Mouse (Mus musculus): ENCODE data around the gene Sel1l. TPM values are rescaled to one million over a fixed set of nuclear protein-coding genes. Genes with fewer than 3 reads are reported as not detected.
A peak's percentile ranks its signal among the peaks of the same experiment; 100 is the strongest.

Sel1l gene
- polyA plus RNA-seq, 1 experiment from 2014 or later, result 89.3 TPM

DNA sequence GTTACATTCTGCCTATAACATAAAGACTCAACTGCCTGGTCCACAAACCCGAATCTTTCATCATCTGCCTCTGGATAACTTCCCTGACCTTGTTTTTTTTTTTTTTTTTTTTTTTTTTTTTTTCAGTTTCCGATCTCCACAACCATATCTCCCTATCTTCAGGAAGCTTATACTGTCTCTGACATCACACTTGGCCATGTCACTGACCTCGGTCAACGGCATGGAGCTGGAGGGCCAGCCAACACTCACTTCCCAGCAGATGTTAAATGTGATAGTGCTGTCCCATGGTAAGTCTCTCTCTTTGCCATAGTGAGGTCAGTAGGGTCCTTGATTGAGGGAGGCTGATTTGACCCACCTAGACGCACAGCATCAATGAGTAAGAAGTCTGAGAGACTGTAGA is 72.6 kb downstream of the Sel1l start:
- Histone ChIP-seq H3K27me3 (ENCODE audit: control insufficient read depth, insufficient read depth, low read length) (no peaks in the 10 kb centered on the region), H3K9ac (ENCODE audit: low read depth, low read length) (no peak overlapping the region), H3K9me3 (ENCODE audit: control insufficient read depth, low read length) (no peaks in the 10 kb centered on the region), H3K36me3 (ENCODE audit: control insufficient read depth, insufficient read depth, low read length) (no peaks in the 10 kb centered on the region), H3K4me3 (ENCODE audit: low read length) (no peak overlapping the region), H3K4me2 (replicated peaks; ENCODE audit: low read depth, low read length) (no peak overlapping the region), H3K4me1 (ENCODE audit: control insufficient read depth, insufficient read depth, low read length) (no peaks in the 10 kb centered on the region; the same call in none of the 2 replicates), H3K27ac (ENCODE audit: low read depth, low read length) (no peak overlapping the region)
- ATAC-seq (ENCODE audit: low FRiP score, low TSS enrichment), result no peak
- 72% methylated on average over 5 of the region's 5 CpGs for WGBS

DNA sequence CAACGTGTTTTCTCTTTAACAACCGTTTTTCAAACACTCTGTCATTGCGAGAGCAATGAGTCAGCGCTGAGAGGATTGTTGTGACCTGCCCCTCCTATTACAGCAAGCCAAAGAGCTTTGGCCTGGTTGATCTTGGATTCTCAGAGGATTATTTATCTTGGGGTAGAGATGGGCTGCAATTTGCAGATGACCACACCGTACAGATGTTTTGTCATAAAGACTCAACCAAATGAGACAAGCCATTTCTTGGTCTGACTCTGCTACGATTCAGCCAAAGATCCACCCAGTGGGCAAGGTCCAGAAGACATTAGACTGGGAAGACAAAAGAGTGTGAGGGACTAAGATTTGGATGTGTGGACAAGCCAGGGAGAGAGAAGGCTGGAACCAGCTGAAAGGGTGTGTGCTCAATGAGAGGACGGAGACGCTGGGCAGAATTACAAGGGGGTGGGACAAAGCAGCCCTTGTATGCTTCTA is 74.1 kb downstream of the Sel1l start:
- WGBS, result 74% methylated on average over 8 of the region's 8 CpGs
- H3K9me3 ChIP-seq (ENCODE audit: control insufficient read depth, low read length), result no peaks in the 10 kb centered on the region
- H3K4me2 ChIP-seq (replicated peaks; ENCODE audit: low read depth, low read length), result no peak overlapping the region
- H3K4me3 ChIP-seq (ENCODE audit: low read length), result no peak overlapping the region
- H3K36me3 ChIP-seq (ENCODE audit: control insufficient read depth, insufficient read depth, low read length), result no peaks in the 10 kb centered on the region
- ATAC-seq (ENCODE audit: low FRiP score, low TSS enrichment), result no peak
- H3K9ac ChIP-seq (ENCODE audit: low read depth, low read length), result no peak overlapping the region
- no peak overlapping the region for H3K27ac ChIP-seq (ENCODE audit: low read depth, low read length)
- H3K4me1 ChIP-seq (ENCODE audit: control insufficient read depth, insufficient read depth, low read length), result no peaks in the 10 kb centered on the region; the same call in none of the 2 replicates
- no peaks in the 10 kb centered on the region for H3K27me3 ChIP-seq (ENCODE audit: control insufficient read depth, insufficient read depth, low read length)

DNA sequence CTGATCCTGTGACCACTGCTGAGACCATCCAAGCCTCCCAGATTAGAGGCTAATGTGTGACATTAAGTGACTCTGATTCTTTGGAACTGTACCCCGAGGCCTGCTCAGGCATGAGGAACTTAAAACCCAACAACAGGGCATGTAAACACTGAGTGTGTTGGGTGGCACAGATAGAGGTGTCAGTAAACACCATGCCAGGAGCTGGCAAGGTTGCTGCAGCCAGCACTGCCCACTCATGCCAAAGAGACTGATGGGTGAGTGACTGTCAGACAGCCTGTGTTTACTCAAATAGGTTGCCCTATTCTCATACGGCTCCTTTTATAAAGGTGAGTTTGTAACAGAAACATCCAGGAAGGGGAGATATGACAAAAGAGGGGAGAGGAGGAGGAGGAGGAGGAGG is 80.1 kb downstream of the Sel1l start:
- H3K36me3 ChIP-seq (ENCODE audit: control insufficient read depth, insufficient read depth, low read length), result no peaks in the 10 kb centered on the region
- H3K4me3 ChIP-seq (ENCODE audit: low read length), result no peak overlapping the region
- no peaks in the 10 kb centered on the region for H3K27me3 ChIP-seq (ENCODE audit: control insufficient read depth, insufficient read depth, low read length)
- no peak overlapping the region for H3K27ac ChIP-seq (ENCODE audit: low read depth, low read length)
- H3K4me2 ChIP-seq (replicated peaks; ENCODE audit: low read depth, low read length), result no peak overlapping the region
- WGBS, result 76% methylated on average over 2 of the region's 2 CpGs
- H3K9me3 ChIP-seq (ENCODE audit: control insufficient read depth, low read length), result no peaks in the 10 kb centered on the region
- H3K4me1 ChIP-seq (ENCODE audit: control insufficient read depth, insufficient read depth, low read length), result peaks cover 6% of the 10 kb centered on the region
- H3K9ac ChIP-seq (ENCODE audit: low read depth, low read length), result no peak overlapping the region
- no peak for ATAC-seq (ENCODE audit: low FRiP score, low TSS enrichment)

DNA sequence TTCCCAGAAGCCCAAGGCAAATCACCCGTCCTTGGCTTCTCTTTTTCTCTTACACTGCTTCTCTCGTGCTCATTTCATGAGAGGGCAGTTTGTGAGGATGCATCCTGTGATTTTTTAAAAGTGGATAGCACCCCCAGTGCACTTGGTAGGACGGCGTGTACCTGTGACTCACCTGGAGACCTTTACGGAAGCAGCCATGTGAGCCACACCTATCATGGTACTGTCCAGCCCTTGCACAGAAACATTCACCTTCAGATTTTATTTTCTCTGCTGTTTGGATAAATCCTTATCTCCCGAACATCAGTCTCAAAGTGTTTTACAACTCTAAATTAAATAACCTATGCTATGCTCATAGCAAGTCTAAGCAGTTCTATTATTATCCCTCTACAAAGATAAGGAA is 80.8 kb downstream of the Sel1l start:
- Histone ChIP-seq H3K4me1 (ENCODE audit: control insufficient read depth, insufficient read depth, low read length) (peaks cover 7% of the 10 kb centered on the region), H3K4me3 (ENCODE audit: low read length) (no peak overlapping the region), H3K4me2 (replicated peaks; ENCODE audit: low read depth, low read length) (no peak overlapping the region), H3K36me3 (ENCODE audit: control insufficient read depth, insufficient read depth, low read length) (no peaks in the 10 kb centered on the region), H3K9ac (ENCODE audit: low read depth, low read length) (no peak overlapping the region), H3K9me3 (ENCODE audit: control insufficient read depth, low read length) (no peaks in the 10 kb centered on the region), H3K27me3 (ENCODE audit: control insufficient read depth, insufficient read depth, low read length) (no peaks in the 10 kb centered on the region), H3K27ac (ENCODE audit: low read depth, low read length) (no peak overlapping the region)
- ATAC-seq (ENCODE audit: low FRiP score, low TSS enrichment), result no peak
- 86% methylated on average over 6 of the region's 6 CpGs for WGBS

DNA sequence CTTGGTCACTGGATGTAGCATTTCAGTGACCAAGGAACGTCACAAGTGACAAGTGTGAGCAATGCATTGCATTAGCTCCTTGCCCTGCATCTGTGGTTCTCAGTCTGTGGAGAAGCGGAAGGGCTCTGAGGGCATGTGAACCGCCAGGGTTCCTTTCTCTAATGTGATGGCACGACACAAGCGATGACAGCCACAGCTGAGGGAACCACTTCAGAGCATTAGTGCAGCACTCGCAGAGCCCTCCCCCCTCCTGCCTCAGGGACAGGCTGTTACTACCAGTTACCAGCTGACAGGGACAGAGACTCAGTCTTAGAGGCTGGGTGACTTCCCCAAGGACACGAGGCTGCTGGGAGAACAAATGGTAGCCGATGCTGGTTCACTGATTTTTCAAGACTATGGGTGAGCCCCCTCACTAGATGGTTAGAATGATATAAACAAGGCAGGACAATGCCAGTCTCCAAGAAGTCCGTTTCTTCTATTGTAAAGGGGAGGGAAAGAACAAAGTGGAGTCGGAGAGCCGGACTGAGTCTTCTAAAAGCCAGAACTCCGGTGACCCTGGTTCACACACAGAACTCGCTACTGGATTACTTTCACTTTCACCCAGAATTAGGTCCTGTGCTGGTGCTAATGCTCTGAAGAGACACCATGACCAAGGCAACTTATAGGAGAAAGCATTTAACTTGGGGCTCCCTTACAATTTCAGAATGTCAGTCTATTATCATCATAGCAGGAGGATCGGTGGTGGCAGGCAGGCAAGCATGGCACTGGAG is 82.4 kb downstream of the Sel1l start:
- peak; percentile 45 for ATAC-seq (ENCODE audit: low FRiP score, low TSS enrichment)
- WGBS, result 55% methylated on average over 14 of the region's 14 CpGs
- Histone ChIP-seq H3K4me3 (ENCODE audit: low read length) (no peak overlapping the region), H3K9me3 (ENCODE audit: control insufficient read depth, low read length) (no peaks in the 10 kb centered on the region), H3K4me2 (replicated peaks; ENCODE audit: low read depth, low read length) (no peak overlapping the region), H3K4me1 (ENCODE audit: control insufficient read depth, insufficient read depth, low read length) (peaks cover 7% of the 10 kb centered on the region), H3K9ac (ENCODE audit: low read depth, low read length) (no peak overlapping the region), H3K36me3 (ENCODE audit: control insufficient read depth, insufficient read depth, low read length) (no peaks in the 10 kb centered on the region), H3K27ac (ENCODE audit: low read depth, low read length) (no peak overlapping the region), H3K27me3 (ENCODE audit: control insufficient read depth, insufficient read depth, low read length) (no peaks in the 10 kb centered on the region)

DNA sequence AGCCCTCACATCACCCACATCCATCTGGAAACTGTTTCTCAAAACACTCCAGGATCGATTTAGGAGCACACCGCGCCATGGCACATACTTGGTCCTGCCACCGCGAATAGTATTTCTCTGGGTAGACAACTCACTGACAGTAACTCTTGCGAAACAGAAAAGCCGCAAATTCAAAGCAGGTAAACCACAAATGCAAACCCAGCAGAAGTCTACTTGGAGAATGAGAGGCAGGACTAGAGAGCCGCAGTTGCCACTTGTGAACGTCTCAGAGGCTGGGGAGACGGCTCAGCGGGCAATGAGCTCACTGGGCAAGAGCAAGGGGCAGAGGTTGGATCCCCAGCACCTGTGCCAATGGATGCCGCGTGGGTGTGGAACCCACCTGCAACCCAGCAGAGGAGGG is 83.5 kb downstream of the Sel1l start:
- Histone ChIP-seq H3K4me3 (ENCODE audit: low read length) (no peak overlapping the region), H3K36me3 (ENCODE audit: control insufficient read depth, insufficient read depth, low read length) (no peaks in the 10 kb centered on the region), H3K27ac (ENCODE audit: low read depth, low read length) (no peak overlapping the region), H3K9me3 (ENCODE audit: control insufficient read depth, low read length) (no peaks in the 10 kb centered on the region), H3K4me1 (ENCODE audit: control insufficient read depth, insufficient read depth, low read length) (peaks cover 7% of the 10 kb centered on the region), H3K9ac (ENCODE audit: low read depth, low read length) (no peak overlapping the region), H3K27me3 (ENCODE audit: control insufficient read depth, insufficient read depth, low read length) (no peaks in the 10 kb centered on the region), H3K4me2 (replicated peaks; ENCODE audit: low read depth, low read length) (no peak overlapping the region)
- WGBS, result 44% methylated on average over 13 of the region's 13 CpGs
- ATAC-seq (ENCODE audit: low FRiP score, low TSS enrichment), result no peak

DNA sequence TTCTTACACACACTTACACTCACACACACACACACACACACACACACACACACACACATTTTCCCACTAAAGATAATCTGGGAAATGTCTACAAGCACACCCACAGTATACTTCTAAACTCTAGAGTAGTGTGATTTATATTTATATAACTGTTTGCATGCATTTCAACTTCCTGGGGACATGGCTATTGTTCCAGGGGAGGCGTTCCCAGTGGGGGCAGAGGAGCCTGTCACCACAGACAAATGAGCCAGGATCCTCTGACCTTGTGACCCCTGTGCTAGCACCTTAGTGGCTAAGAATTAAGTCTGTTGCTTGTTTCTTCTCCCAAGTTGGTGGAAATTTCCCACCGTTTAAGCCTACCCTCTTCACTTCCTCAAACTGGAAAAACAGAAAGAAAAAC is 83.9 kb downstream of the Sel1l start:
- Histone ChIP-seq H3K9me3 (ENCODE audit: control insufficient read depth, low read length) (no peaks in the 10 kb centered on the region), H3K27me3 (ENCODE audit: control insufficient read depth, insufficient read depth, low read length) (no peaks in the 10 kb centered on the region), H3K36me3 (ENCODE audit: control insufficient read depth, insufficient read depth, low read length) (no peaks in the 10 kb centered on the region), H3K4me1 (ENCODE audit: control insufficient read depth, insufficient read depth, low read length) (peaks cover 7% of the 10 kb centered on the region), H3K4me2 (replicated peaks; ENCODE audit: low read depth, low read length) (no peak overlapping the region), H3K27ac (ENCODE audit: low read depth, low read length) (no peak overlapping the region), H3K4me3 (ENCODE audit: low read length) (no peak overlapping the region), H3K9ac (ENCODE audit: low read depth, low read length) (no peak overlapping the region)
- ATAC-seq (ENCODE audit: low FRiP score, low TSS enrichment), result no peak
- WGBS, result 3% methylated on average over 2 of the region's 2 CpGs

DNA sequence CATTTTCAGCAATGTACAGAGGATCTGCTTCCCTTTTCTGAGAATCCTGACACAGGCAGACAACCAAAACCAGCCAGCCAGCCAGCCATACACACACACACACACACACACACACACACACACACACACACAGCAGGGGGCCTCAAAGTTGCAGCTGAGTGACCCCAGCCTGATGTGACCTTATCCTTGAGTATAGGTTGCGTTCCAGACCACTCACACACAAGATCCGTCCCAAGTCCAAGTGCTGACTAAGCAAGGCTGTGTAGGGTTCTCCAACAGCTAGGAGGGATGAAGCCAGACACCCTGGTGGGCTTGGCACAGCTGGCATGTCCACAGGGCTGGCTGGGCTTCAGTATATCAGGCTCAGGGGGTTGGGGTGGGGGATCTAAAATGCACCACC is 84.5 kb downstream of the Sel1l start:
- no peak for ATAC-seq (ENCODE audit: low FRiP score, low TSS enrichment)
- Histone ChIP-seq H3K4me1 (ENCODE audit: control insufficient read depth, insufficient read depth, low read length) (peaks cover 7% of the 10 kb centered on the region), H3K36me3 (ENCODE audit: control insufficient read depth, insufficient read depth, low read length) (no peaks in the 10 kb centered on the region), H3K27me3 (ENCODE audit: control insufficient read depth, insufficient read depth, low read length) (no peaks in the 10 kb centered on the region), H3K4me3 (ENCODE audit: low read length) (no peak overlapping the region), H3K27ac (ENCODE audit: low read depth, low read length) (no peak overlapping the region), H3K4me2 (replicated peaks; ENCODE audit: low read depth, low read length) (no peak overlapping the region), H3K9me3 (ENCODE audit: control insufficient read depth, low read length) (no peaks in the 10 kb centered on the region), H3K9ac (ENCODE audit: low read depth, low read length) (no peak overlapping the region)
- WGBS, result 46% methylated on average over 2 of the region's 2 CpGs

DNA sequence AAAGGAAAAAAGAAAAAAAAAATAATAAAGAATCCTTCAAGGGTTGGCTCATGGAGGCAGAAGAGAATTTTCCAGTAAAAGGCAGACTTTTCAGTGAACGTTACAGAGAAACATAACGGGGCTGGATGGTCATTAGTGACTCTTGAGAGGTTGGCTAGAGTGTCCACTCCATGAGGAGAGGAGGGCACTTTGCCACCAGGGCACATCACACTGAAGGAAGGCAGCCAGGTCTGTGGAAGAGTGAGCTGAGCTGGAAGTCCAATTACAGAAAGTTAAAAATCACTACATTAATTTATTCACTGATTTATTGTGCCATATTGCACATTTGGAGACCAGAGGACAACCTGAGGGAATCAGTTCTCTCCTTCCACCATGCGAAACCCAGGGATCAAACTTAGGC is 89.1 kb downstream of the Sel1l start:
- H3K9ac ChIP-seq (ENCODE audit: low read depth, low read length), result no peak overlapping the region
- H3K4me2 ChIP-seq (replicated peaks; ENCODE audit: low read depth, low read length), result no peak overlapping the region
- no peaks in the 10 kb centered on the region for H3K9me3 ChIP-seq (ENCODE audit: control insufficient read depth, low read length)
- WGBS, result 68% methylated on average over 3 of the region's 3 CpGs
- H3K4me3 ChIP-seq (ENCODE audit: low read length), result no peak overlapping the region
- H3K4me1 ChIP-seq (ENCODE audit: control insufficient read depth, insufficient read depth, low read length), result peaks cover 4% of the 10 kb centered on the region
- no peak for ATAC-seq (ENCODE audit: low FRiP score, low TSS enrichment)
- H3K36me3 ChIP-seq (ENCODE audit: control insufficient read depth, insufficient read depth, low read length), result no peaks in the 10 kb centered on the region
- no peak overlapping the region for H3K27ac ChIP-seq (ENCODE audit: low read depth, low read length)
- no peaks in the 10 kb centered on the region for H3K27me3 ChIP-seq (ENCODE audit: control insufficient read depth, insufficient read depth, low read length)

Data from kidney, embryonic 14.5 days (tissue).